Mouse (Mus musculus) adrenal gland, postnatal 25 days (tissue): Measurements from ENCODE around the gene Cp. TPM values are rescaled to one million over a fixed set of nuclear protein-coding genes. Genes with fewer than 3 reads are reported as not detected.

ENCODE experiments used
- total RNA-seq: library from RNA; stranded (reverse); gene quantifications from 2 replicates; pipeline ENCODE4 v1.2.3, GENCODE M21; 2021

The Cp gene
- total RNA-seq, 1 experiment from 2014 or later = 26.5 TPM

Other genes starting within 250 kb of the Cp start
- gene Hps3, start 78.3 kb downstream of the Cp start, total RNA-seq = 16.1 and 18.1 TPM in 2 replicates
- gene Hltf, start 100.8 kb downstream of the Cp start, total RNA-seq = 19.4 and 33.5 TPM in 2 replicates
- gene Gyg, start 198.3 kb downstream of the Cp start, total RNA-seq = 119 and 129 TPM in 2 replicates